Mouse (Mus musculus) kidney, adult 2 months (tissue): ENCODE measurements around the gene Gal3st1.

Source experiments
- CTCF ChIP-seq: fragments of 200-500 bp; conservative IDR thresholded peaks from 2 replicates; pipeline ENCODE4 v1.5.1; 2011; ENCODE audit warnings: low read depth, mild to moderate bottlenecking, control low read depth, low read length, moderate library complexity, mixed read lengths; ENCODE audit not compliant: insufficient read depth, insufficient read length
- POLR2A ChIP-seq: fragments of 200-500 bp; IDR thresholded peaks from one replicate; pipeline ENCODE4 v1.6.1; 2011; ENCODE audit warnings: low read depth, low read length, control low read depth

- TF ChIP-seq POLR2A (no peak), CTCF (no peak)
Observed at GRCm38 (mm10) chr11:3946386-3946785, 37.0 kb upstream of the Gal3st1 start.
